ENCODE assay signal across 15 mouse cellular contexts in the genomic region with DNA sequence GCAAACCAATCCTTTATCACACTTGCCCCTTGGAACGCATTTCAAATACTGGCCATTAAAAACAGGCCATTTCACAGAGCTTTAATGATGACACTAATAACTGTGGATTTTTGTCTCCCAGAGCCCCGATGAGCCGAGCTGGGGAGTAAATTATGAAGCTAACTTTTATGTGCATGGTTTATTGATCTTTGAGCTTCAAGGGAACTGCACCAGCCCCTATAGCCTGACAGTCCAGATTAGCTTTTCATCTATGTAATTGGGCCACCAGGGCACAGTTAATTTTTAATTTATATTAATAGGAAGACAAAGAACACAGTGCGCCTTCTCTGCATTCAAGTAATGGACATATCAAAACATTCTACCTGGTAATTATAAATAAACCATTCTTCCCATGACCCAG.
"Had no signal": no experiment of that assay in that cellular context is flagged by ENCODE, and none has a peak within 500 bp of the region (broad histone marks: within the 10 kb centered on the region; RNA-seq: fewer than 3 reads in every experiment).

No protein-coding gene starts in this region.

- H3K4me1 ChIP-seq: liver, embryonic 13.5 days had no signal

- H3K36me3 ChIP-seq: liver, embryonic 13.5 days had no signal

- H3K9me3 ChIP-seq: liver, embryonic 13.5 days had no signal

- H3K27ac ChIP-seq: kidney, postnatal 0 days; layer of hippocampus, adult 2 months; liver, embryonic 13.5 days; stomach, postnatal 0 days had no signal

- H3K9ac ChIP-seq: liver, embryonic 13.5 days had no signal

- DNase-seq: kidney, adult 2 months; kidney, postnatal 25 days; layer of hippocampus, adult 9-11 months; liver, embryonic 13.5 days; lung, adult 2 months; lung, postnatal 14 days; lung, postnatal 4 days; thymus, adult 2 months; thymus, postnatal 14 days; thymus, postnatal 4 days had no signal

- H3K4me3 ChIP-seq: layer of hippocampus, adult 2 months; liver, embryonic 13.5 days; myocyte had no signal

- ATAC-seq: intestine, postnatal 0 days had no signal

- H3K4me2 ChIP-seq: liver, embryonic 13.5 days had no signal
